Mouse (Mus musculus): ENCODE data around the gene Copb1.

DNA sequence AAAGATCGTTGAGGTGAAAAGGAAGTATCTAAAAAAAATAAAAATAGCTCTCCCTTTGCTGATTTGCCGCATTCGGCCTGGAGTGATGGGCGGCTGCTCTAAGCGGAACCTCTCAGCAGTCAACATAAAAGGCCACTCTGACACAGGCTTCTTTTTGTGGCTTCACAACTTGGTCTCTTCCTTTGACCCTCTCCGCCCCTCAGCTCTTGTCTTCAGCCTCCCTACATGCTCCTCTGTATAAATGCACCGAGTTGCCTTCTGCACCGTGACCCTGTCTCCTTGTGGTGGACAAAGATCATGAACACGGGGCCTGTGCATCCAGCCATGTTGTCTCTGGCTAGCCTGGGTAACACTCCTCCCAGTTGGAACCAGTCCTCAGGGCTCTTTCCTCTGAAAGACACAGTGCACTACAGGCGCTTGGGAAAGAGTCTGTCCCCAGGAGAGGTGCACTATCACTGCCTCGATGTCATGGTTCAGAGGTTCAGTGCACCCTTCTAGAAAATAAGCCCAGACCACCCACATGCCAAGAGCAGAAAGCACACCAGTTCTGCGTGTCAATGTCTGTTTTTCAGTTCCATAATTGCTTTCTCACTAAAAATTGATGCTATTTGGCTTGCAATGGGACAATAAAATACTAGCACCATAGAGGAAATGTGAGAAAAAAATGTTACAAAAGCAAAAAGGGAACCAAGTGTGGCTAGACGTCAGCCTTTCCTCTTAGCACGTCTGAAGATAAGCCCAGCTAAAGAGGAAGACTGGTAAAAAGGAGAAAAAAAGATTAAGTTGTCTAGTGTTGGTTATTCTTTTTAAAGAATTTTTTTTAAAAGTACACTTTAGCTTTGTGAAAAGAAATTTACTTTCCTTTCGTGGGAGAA is 37.2 kb upstream of the Copb1 start:
- TF ChIP-seq CTCF (IDR thresholded peaks at IDR 0.05; ENCODE audit: low read depth) (no peak), EP300 (IDR thresholded peaks at IDR 0.05; ENCODE audit: low read depth) (no peak)
